Mouse (Mus musculus) liver, adult 2 months (tissue): ENCODE results near the gene Gm37240.

ENCODE experiments used
- CTCF ChIP-seq: fragments of 200-500 bp; IDR thresholded peaks from 2 replicates; pipeline ENCODE4 v1.5.1; 2011; ENCODE audit warnings: low read depth, low read length, control low read depth
- POLR2A ChIP-seq: fragments of 200-500 bp; IDR thresholded peaks from 2 replicates; pipeline ENCODE4 v1.6.1; 2011; ENCODE audit warnings: low read length, control low read depth; ENCODE audit not compliant: insufficient read depth; ENCODE audit errors: extremely low read depth

DNA sequence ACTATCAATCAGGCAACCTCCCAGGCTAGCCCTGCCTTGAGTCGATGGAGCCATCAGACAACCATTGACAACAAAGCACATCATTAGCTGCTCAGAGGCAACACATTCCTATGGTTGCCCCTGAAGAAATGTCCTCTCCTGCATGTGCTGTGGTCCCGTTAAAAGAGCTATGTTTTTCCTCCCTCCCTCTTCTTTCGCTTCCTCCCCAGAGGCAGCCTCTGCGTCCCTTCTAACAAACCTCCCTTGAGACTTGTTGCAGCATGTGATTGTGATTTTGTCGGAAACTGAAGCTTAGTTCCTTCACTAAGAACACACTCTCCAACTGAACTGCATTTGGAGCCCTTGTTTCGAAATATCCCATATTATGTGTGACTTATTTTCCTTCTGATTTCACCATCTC lies 830.1 kb downstream of the Gm37240 start:
- TF ChIP-seq CTCF (no peak), POLR2A (no peak)
